Mouse (Mus musculus) thymus, postnatal 36 days (tissue): ENCODE data around the gene Diras1.

Experiments used
- DNase-seq, 2 experiments: peaks; one replicate each; pipeline ENCODE4 v3.0.0; 2022; ENCODE audit warnings: mixed read lengths in 2 of 2

Diras1 gene

DNA sequence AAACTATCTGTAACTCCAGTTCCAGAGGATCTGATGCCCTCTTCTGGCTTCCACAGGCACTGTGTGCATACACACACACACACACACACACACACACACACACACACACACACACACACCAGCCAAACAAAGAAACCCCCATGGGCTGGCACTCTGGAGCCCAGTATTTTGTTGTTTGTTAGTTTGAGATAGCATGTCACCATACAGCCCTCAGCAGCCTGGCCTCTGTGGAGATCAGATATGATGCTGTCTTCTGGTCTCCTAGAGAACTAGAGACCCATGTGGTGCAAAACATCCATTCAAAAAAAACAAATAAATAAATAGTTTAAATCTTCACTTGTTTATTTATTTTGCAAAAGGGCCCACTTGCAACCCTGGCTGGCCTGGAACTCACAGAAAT lies 2.8 kb upstream of the Diras1 start:
- DNase-seq = no peak

DNA sequence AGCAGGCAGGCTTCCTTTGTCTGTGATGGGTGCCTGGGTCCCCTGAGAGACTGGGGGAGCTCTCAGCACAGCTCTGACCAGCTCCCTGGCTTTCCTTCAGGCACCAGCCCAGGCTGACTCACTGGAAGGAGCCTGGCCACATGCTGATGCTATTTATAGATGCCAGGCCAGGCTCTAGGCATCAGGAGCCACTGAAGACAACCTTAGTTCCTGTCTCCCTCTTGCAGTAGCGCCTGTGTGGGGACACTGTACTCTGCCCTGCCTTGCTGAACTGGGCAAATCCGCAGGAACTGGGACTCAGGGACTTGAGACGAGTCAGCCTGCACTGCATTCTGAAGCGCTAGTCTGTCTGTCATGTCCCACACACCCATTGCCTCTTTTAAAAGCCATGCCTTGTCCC lies 1.9 kb upstream of the Diras1 start:
- no peak for DNase-seq

- DNase-seq = no peak
Measured at GRCm38 (mm10) chr10:81026857-81027256, 1.4 kb upstream of the Diras1 start.

GRCm38 (mm10) chr10:81025047-81025621 lies 328 bp downstream of the Diras1 start:
- no peak for DNase-seq

DNA sequence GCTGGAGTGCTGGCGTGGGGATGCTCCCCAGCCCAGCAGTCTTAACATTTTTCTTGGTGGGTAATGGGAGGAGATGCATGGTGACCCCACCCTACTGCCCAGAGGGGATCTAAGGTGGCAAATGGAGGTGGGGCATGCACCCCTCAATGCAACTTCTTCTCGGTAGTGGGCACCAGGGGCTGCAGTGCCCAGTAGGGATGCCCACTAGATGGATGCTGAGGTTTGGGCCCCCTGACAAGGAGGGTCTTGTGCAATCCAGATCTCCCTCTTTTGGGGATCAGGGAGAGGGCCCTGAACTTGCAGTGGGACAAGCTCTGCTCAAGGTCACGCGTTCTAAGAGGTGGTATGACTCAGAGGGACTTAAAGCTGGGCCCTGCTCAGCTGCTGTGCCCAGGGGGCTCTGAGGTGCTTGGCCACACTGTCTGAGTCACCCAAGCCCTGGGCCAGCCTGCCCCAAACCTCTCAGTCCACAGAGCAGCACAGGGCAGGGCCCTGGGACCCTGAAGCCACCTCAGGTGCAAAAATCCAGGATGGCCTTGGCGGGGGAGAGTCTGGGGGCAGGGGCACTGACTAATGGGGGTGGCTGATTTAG lies 1.0 kb downstream of the Diras1 start:
- DNase-seq = no peak

DNA sequence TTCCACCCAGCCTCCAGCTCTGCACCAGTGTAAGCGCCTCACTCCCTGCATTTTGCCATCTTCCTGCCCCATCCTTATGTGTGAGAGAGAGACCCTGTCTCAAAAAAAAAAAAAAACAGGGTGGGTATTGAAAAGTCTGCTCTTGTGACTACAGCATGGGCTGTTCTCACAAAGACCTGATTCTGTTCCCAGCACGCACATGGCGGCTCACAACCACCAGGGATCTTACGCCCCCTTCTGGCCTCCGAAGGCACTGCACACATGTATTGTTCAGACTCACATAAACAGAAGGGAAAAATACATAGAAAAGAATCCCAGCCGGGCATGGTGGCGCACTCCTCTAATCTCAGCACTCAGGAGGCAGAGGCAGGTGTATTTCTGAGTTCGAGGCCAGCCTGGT lies 2.7 kb downstream of the Diras1 start:
- no peak for DNase-seq

DNA sequence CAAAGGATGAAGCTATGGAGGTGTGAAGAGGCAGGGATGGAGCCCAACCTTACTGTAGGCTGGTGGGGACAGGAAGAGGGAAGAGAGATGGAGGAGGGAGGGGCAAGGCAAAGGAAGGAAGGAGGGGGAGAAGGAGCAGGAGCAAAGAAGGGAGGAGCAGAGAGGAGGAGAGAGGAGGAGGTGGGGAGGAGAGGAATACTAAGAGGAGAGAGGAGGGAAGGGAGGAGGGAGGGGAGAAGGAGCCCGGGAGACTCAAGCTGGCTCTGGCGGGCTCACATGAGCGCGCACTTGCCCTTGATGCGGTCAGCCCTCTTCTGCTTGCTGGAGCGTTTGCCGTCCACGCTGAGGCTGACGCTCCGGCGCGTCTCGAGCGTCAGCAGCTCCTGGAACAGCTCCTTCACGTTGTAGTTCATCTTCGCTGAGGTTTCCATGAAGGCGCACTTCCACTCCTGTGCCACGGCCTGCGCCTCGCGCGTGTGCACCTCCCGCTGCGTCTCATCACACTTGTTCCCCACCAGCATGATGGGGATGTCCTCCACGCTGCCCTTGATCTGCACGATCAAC lies 3.8 kb downstream of the Diras1 start:
- no peak for DNase-seq

DNA sequence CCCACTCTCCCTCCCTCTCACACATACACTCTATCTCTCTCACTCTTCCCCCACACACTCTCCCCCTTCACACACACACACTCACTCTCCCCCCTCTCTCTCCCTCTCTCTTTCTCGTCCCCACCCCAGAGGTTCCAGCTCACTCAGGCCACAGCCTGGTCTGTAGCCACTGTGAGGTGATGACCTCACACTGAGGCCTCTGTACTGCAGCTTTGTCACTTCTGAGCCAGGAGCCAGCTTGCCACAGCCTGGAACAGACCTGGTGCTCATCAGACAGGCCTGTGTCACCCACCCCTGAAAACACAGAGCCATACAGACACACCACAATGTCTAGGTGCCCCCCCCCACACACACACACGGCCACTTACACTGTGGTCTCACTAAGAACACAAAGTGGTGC lies 5.3 kb downstream of the Diras1 start:
- no peak for DNase-seq

GRCm38 (mm10) chr10:81019687-81020086 lies 5.8 kb downstream of the Diras1 start:
- DNase-seq = no peak

- no peak for DNase-seq
Measured at GRCm38 (mm10) chr10:81018326-81018725, 7.1 kb downstream of the Diras1 start.

DNA sequence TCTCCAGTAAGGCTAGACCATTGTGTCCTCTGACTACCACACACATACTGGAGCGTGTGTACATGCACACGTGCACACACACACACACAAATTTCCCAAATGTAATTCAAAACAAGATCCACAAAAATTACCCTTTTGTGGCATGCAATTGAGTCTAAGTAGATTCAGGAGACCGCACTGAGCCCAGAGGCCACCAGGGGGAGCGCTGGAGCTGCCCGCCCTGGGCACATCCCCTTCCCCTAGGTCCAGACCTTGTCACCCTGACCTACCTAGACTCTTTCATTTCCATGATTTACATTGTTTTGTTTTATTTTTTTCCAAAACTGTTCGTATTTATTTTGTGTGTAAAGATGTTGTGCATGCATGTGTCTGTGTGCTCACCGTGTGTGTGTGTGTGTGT lies 8.8 kb downstream of the Diras1 start:
- peak; percentile 69 to 74 for DNase-seq

GRCm38 (mm10) chr10:81015666-81016065 lies 9.8 kb downstream of the Diras1 start:
- no peak for DNase-seq

GRCm38 (mm10) chr10:81014393-81015384 lies 10.8 kb downstream of the Diras1 start, which contains the start of gene Gng7:
TSS of gene Gng7 (minus strand) at chr10:81014945.
- DNase-seq = peak; percentile 77 to 87

GRCm38 (mm10) chr10:81010851-81011250 lies 14.6 kb downstream of the Diras1 start:
- no peak for DNase-seq

DNA sequence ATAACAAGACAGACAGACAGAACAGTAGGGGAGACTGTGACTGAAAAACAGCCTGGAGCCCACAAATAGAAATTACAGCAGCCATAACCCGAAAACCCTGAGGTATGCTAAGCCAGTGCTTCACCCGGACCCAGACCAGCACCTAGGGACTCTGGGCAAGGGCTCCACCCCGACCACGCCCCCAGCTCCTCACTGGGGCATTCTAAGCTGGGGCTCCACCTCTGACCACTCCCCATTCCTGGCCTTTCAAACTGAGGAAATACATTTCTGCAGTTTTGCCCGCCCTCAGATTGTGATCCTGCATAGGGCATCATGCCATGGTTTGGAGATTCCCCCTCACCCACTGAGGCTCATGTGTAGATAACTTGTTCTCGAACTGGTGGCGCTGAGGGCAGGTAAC lies 18.2 kb downstream of the Diras1 start:
- DNase-seq = no peak

DNA sequence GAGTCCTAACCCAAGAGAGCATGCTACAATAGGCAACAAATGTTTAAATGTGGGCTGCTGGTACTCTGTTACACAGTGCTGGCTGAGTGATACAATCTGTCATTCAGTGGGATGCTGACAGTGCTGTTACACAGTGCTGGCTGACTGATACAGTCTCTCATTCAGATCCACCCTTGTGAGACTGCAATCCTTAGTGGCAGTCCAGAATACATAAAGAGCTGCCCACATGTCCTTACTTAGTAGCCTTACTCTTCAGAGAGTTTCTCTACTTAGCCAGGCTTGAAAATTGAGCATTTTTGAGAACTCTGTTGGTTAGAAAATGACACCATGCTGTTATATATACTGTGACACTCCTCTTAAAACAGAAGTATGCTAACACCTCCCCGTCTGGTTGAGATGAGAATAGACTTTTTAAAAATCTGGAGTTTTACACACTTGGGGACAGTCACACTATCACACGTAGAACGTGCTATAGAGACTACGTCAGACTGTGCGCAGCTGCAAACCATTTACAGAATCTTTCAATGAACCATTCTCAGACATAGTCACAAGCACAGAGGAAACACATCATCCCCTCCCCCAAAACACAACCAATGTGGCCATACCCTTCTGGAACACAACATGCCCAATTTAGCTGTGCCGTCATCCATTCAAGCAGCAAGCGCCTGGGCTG lies 19.3 kb downstream of the Diras1 start:
- DNase-seq = no peak

GRCm38 (mm10) chr10:81001161-81001560 lies 24.3 kb downstream of the Diras1 start:
- DNase-seq = no peak

- DNase-seq = no peak
Measured at GRCm38 (mm10) chr10:81000197-81001062, 25.0 kb downstream of the Diras1 start.

GRCm38 (mm10) chr10:80999362-81000196 lies 25.9 kb downstream of the Diras1 start:
- DNase-seq = peak; percentile 83 to 86

GRCm38 (mm10) chr10:80998778-80999177 lies 26.7 kb downstream of the Diras1 start:
- DNase-seq = peak; percentile 67 to 69

- DNase-seq = no peak
Measured at GRCm38 (mm10) chr10:80998021-80998420, 27.4 kb downstream of the Diras1 start.
